Mouse (Mus musculus) MEL (cell line): ENCODE results near the gene B230217C12Rik. TPM values are rescaled to one million over a fixed set of nuclear protein-coding genes. Genes with fewer than 3 reads are reported as not detected.

Experiments
- DNase-seq: peaks from one replicate; pipeline ENCODE4 v3.0.0; 2011; ENCODE audit warnings: low read depth, low spot score
- H3K27ac ChIP-seq: 2 replicates; pipeline ENCODE4 v1.5.1; 2012; ENCODE audit warnings: low read depth, mild to moderate bottlenecking, control low read depth, low read length, moderate library complexity; ENCODE audit not compliant: control insufficient read depth
- H3K27me3 ChIP-seq, 2 experiments: fragments of 150-350 bp in 1 of 2; sonication (generic) in 1 of 2; 2 replicates each; pipeline ENCODE4 v1.6.1; 2012; ENCODE audit warnings: low read length in 2 of 2, mild to moderate bottlenecking in 2 of 2, improper control_type of control experiment in 1 of 2, moderate library complexity in 1 of 2; ENCODE audit not compliant: insufficient read depth in 2 of 2, control insufficient read depth in 1 of 2
- H3K36me3 ChIP-seq, 2 experiments: 2 replicates each; pipeline ENCODE4 v1.6.1; 2012 to 2014; ENCODE audit warnings: low read length in 2 of 2, improper control_type of control experiment in 1 of 2, inconsistent platforms in 1 of 2, mild to moderate bottlenecking in 1 of 2; ENCODE audit not compliant: insufficient read depth in 2 of 2, control insufficient read depth in 1 of 2
- H3K4me1 ChIP-seq, 2 experiments: fragments of 150-350 bp in 1 of 2; sonication (generic) in 1 of 2; 2 replicates each; pipeline ENCODE4 v1.6.1; 2012; ENCODE audit warnings: low read length in 2 of 2, improper control_type of control experiment in 1 of 2, mild to moderate bottlenecking in 1 of 2; ENCODE audit not compliant: insufficient read depth in 2 of 2, control insufficient read depth in 1 of 2
- H3K4me3 ChIP-seq, 2 experiments: fragments of 150-350 bp in 1 of 2; sonication (generic) in 1 of 2; 2 replicates each; pipeline ENCODE4 v1.5.1; 2012; ENCODE audit warnings: low read depth in 2 of 2, low read length in 2 of 2, mild to moderate bottlenecking in 2 of 2, moderate library complexity in 2 of 2, control low read depth in 1 of 2, improper control_type of control experiment in 1 of 2; ENCODE audit not compliant: control insufficient read depth in 1 of 2, insufficient read depth in 1 of 2
- H3K79me2 ChIP-seq: 2 replicates; pipeline ENCODE4 v1.6.1; 2012; ENCODE audit warnings: mild to moderate bottlenecking, low read length, moderate library complexity; ENCODE audit not compliant: control insufficient read depth, poor library complexity, insufficient read depth
- H3K9ac ChIP-seq: 2 replicates; pipeline ENCODE4 v1.6.1; 2012; ENCODE audit warnings: low read depth, mild to moderate bottlenecking, control low read depth, low read length, moderate library complexity; ENCODE audit not compliant: control insufficient read depth, poor library complexity, severe bottlenecking
- H3K9me3 ChIP-seq: fragments of 150-350 bp; sonication (generic); replicated peaks from 2 replicates; pipeline ENCODE4 v1.6.1; 2012; ENCODE audit warnings: mild to moderate bottlenecking, low read length, improper control_type of control experiment, moderate library complexity; ENCODE audit not compliant: insufficient read depth
- BHLHE40 ChIP-seq: IDR thresholded peaks from 2 replicates; pipeline ENCODE4 v1.6.1; 2012; ENCODE audit warnings: low read depth, mild to moderate bottlenecking, inconsistent platforms, low read length, improper control_type of control experiment, borderline replicate concordance
- CHD1 ChIP-seq: IDR thresholded peaks from 2 replicates; pipeline ENCODE4 v1.6.1; 2012; ENCODE audit warnings: low read depth, mild to moderate bottlenecking, inconsistent platforms, low read length, improper control_type of control experiment
- CHD2 ChIP-seq: IDR thresholded peaks from 2 replicates; pipeline ENCODE4 v1.6.1; 2011; ENCODE audit warnings: low read length, improper control_type of control experiment
- E2F4 ChIP-seq: IDR thresholded peaks from 2 replicates; pipeline ENCODE4 v1.6.1; 2011; ENCODE audit warnings: low read depth, low read length, improper control_type of control experiment, borderline replicate concordance
- ELF1 ChIP-seq: IDR thresholded peaks from 2 replicates; pipeline ENCODE4 v1.6.1; 2014; ENCODE audit warnings: low read depth, mild to moderate bottlenecking, inconsistent platforms, low read length, improper control_type of control experiment, moderate library complexity
- EP300 ChIP-seq, 2 experiments: IDR thresholded peaks; 2 replicates each; pipeline ENCODE4 v1.6.1; 2011; ENCODE audit warnings: improper control_type of control experiment in 2 of 2, low read length in 2 of 2, low read depth in 1 of 2, mild to moderate bottlenecking in 1 of 2
- GATA1 ChIP-seq: IDR thresholded peaks from 2 replicates; pipeline ENCODE4 v1.6.1; 2011; ENCODE audit warnings: low read depth, low read length, improper control_type of control experiment
- HCFC1 ChIP-seq: IDR thresholded peaks from 2 replicates; pipeline ENCODE4 v1.6.1; 2012; ENCODE audit warnings: low read depth, mild to moderate bottlenecking, inconsistent platforms, low read length, improper control_type of control experiment, moderate library complexity
- JUND ChIP-seq: IDR thresholded peaks from 2 replicates; pipeline ENCODE4 v1.6.1; 2011; ENCODE audit warnings: low read depth, mild to moderate bottlenecking, improper control_type of control experiment, low read length
- MAFK ChIP-seq: IDR thresholded peaks from 2 replicates; pipeline ENCODE4 v1.6.1; 2011; ENCODE audit warnings: low read depth, mild to moderate bottlenecking, low read length, improper control_type of control experiment, borderline replicate concordance
- MAZ ChIP-seq: IDR thresholded peaks from 2 replicates; pipeline ENCODE4 v1.6.1; 2012; ENCODE audit warnings: low read depth, mild to moderate bottlenecking, inconsistent platforms, low read length, improper control_type of control experiment
- MXI1 ChIP-seq: IDR thresholded peaks from 2 replicates; pipeline ENCODE4 v1.6.1; 2011; ENCODE audit warnings: mild to moderate bottlenecking, low read depth, low read length, improper control_type of control experiment
- POLR2A ChIP-seq, 2 experiments: IDR thresholded peaks; 2 replicates each; pipeline ENCODE4 v1.6.1; 2011 to 2012; ENCODE audit warnings: low read length in 2 of 2, mild to moderate bottlenecking in 2 of 2, control low read depth in 1 of 2, improper control_type of control experiment in 1 of 2, low read depth in 1 of 2, moderate library complexity in 1 of 2; ENCODE audit not compliant: control insufficient read depth in 1 of 2, insufficient read depth in 1 of 2, poor library complexity in 1 of 2
- POLR2AphosphoS2 ChIP-seq: IDR thresholded peaks from 2 replicates; pipeline ENCODE4 v1.6.1; 2011; ENCODE audit warnings: low read length, improper control_type of control experiment
- RCOR1 ChIP-seq: IDR thresholded peaks from 2 replicates; pipeline ENCODE4 v1.6.1; 2012; ENCODE audit warnings: low read depth, mild to moderate bottlenecking, inconsistent platforms, low read length, improper control_type of control experiment
- TAL1 ChIP-seq: IDR thresholded peaks from 2 replicates; pipeline ENCODE4 v1.6.1; 2012; ENCODE audit warnings: mild to moderate bottlenecking, inconsistent platforms, low read length, moderate library complexity, mixed read lengths
- TBP ChIP-seq: IDR thresholded peaks from 2 replicates; pipeline ENCODE4 v1.8.0; 2011; ENCODE audit warnings: low read depth, low read length, improper control_type of control experiment
- TCF12 ChIP-seq: IDR thresholded peaks from 2 replicates; pipeline ENCODE4 v1.6.1; 2014; ENCODE audit warnings: low read depth, mild to moderate bottlenecking, inconsistent platforms, low read length, improper control_type of control experiment, moderate library complexity
- UBTF ChIP-seq: IDR thresholded peaks from 2 replicates; pipeline ENCODE4 v1.6.1; 2012; ENCODE audit warnings: low read depth, mild to moderate bottlenecking, inconsistent platforms, low read length, improper control_type of control experiment, moderate library complexity, borderline replicate concordance; ENCODE audit not compliant: insufficient read depth
- USF2 ChIP-seq, 2 experiments: IDR thresholded peaks; 2 replicates each; pipeline ENCODE4 v1.6.1; 2011 to 2012; ENCODE audit warnings: improper control_type of control experiment in 2 of 2, low read length in 2 of 2, borderline replicate concordance in 1 of 2, inconsistent platforms in 1 of 2, low read depth in 1 of 2, mild to moderate bottlenecking in 1 of 2; ENCODE audit not compliant: insufficient read depth in 1 of 2
- ZMIZ1 ChIP-seq: IDR thresholded peaks from 2 replicates; pipeline ENCODE4 v1.6.1; 2012; ENCODE audit warnings: low read depth, mild to moderate bottlenecking, inconsistent platforms, low read length, improper control_type of control experiment, moderate library complexity
- ZNF384 ChIP-seq: IDR thresholded peaks from 2 replicates; pipeline ENCODE4 v1.6.1; 2012; ENCODE audit warnings: low read depth, mild to moderate bottlenecking, inconsistent platforms, low read length, improper control_type of control experiment
- polyA plus RNA-seq, 2 experiments: library from polyadenylated mRNA; stranded (reverse) in 1 of 2; unstranded in 1 of 2; fragments of >175 nt in 1 of 2; fragments of >200 nt in 1 of 2; gene quantifications; 2 replicates each; pipeline versions ENCODE4 v1.2.1 to v1.2.4; 2012; ENCODE audit warnings: low replicate concordance in 2 of 2, low read depth in 1 of 2; ENCODE audit not compliant: insufficient read length in 2 of 2, insufficient read depth in 1 of 2, missing spikeins in 1 of 2
- total RNA-seq: library from RNA; depleted of rRNA; stranded (reverse); fragments of 300-350 nt; gene quantifications from 2 replicates; pipeline ENCODE4 v1.2.3, GENCODE M21; 2012

The B230217C12Rik gene
- total and polyA plus RNA-seq, 3 experiments = 0.81 TPM; not detected in 2

GRCm38 (mm10) chr11:97813746-97814515, 26.6 kb upstream of the B230217C12Rik start:
- Histone ChIP-seq H3K9ac (no peak overlapping the region), H3K4me3 (no peak overlapping the region), H3K27ac (no peak overlapping the region), H3K27me3 (no peaks in the 10 kb centered on the region), H3K79me2 (no peaks in the 10 kb centered on the region), H3K4me1 (peaks cover 4 to 18% of the 10 kb centered on the region in 2 experiments), H3K9me3 (no peaks in the 10 kb centered on the region), H3K36me3 (peaks cover 0 to 13% of the 10 kb centered on the region in 2 experiments; a peak in 2 of 4 replicates)
- TF ChIP-seq CHD2 (no peak), MAFK (no peak), E2F4 (no peak), BHLHE40 (no peak), RCOR1 (no peak), UBTF (no peak), ZNF384 (no peak), POLR2AphosphoS2 (no peak), TCF12 (no peak), TBP (no peak), ELF1 (no peak), JUND (no peak), GATA1 (no peak), MXI1 (no peak), EP300 (IDR thresholded peaks at IDR 0.05; ENCODE audit: low read depth in 1 of 2, low read length in 2 of 2) (no peak)
- DNase-seq = no peak

GRCm38 (mm10) chr11:97815736-97816135, 24.8 kb upstream of the B230217C12Rik start:
- Histone ChIP-seq H3K9ac (no peak overlapping the region), H3K4me1 (peaks cover 4 to 7% of the 10 kb centered on the region in 2 experiments; a peak in 3 of 4 replicates)

More at GRCm38 (mm10) chr11:97815736-97816135, 24.8 kb upstream of the B230217C12Rik start:
- H3K36me3 ChIP-seq = peaks cover 0 to 7% of the 10 kb centered on the region in 2 experiments; a peak in 2 of 4 replicates
- DNase-seq = no peak
- no peak for TF ChIP-seq MXI1
- TF ChIP-seq MAZ = no peak
- TF ChIP-seq ELF1 = no peak
- TF ChIP-seq RCOR1 = no peak
- TF ChIP-seq EP300 (IDR thresholded peaks at IDR 0.05; ENCODE audit: low read depth in 1 of 2, low read length in 2 of 2) = no peak
- TF ChIP-seq TAL1 = no peak
- no peak for TF ChIP-seq ZMIZ1
- TF ChIP-seq ZNF384 = no peak
- no peak for TF ChIP-seq HCFC1
- TF ChIP-seq BHLHE40 = no peak
- TF ChIP-seq CHD1 = no peak
- TF ChIP-seq POLR2A (IDR thresholded peaks at IDR 0.05; ENCODE audit: control insufficient read depth in 1 of 2, insufficient read depth in 1 of 2, low read depth in 1 of 2, low read length in 2 of 2, poor library complexity in 1 of 2) = no peak
- no peak for TF ChIP-seq USF2 (IDR thresholded peaks at IDR 0.05; ENCODE audit: borderline replicate concordance in 1 of 2, insufficient read depth in 1 of 2, low read depth in 1 of 2, low read length in 2 of 2)
- no peak for TF ChIP-seq TBP
- TF ChIP-seq, all 39 proteins: peak for 0
- H3K27me3 ChIP-seq = no peaks in the 10 kb centered on the region
- H3K79me2 ChIP-seq = no peaks in the 10 kb centered on the region
- no peak overlapping the region for H3K27ac ChIP-seq
- H3K4me3 ChIP-seq = no peak overlapping the region
- H3K9me3 ChIP-seq = no peaks in the 10 kb centered on the region
